In the genomic region with DNA sequence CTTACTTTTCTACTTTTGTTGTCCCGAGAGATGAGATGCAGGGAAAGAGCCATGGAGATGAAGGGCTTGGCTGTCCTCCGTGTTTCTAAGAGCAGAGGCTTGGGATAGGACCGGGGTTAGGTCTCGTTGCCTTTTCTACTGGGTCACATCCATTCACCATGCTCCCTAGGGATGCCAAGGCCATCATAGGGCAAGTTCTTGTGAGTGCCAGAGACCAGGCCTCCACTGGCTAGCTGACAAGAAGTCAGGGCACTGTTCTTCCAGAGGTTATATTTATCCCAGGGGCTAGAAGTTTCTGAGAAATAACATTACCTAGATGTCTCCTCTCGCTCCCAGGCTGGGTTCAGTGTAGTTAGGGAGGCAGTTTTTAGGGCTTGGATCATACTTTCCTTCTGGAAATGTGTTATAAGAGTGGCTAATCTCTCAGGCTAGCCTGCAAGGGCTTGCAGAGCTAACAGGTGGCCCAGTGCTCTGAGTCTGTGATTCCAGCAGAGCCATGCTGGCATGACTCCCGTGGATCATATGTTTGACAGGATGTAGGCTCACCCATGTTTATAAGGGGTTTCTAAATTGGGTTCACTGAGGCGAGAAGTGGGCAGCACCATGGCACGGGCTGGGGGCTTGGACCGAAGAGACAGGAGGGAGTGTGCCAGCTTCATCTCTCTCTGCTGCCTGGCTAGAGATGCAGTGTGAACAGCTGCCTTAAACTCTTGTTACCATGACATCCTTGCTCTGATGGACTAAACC, we compare ENCODE assay signal across 9 mouse cellular contexts.
DNase-seq lines count a peak whose midpoint lies in the region; ATAC-seq and TF ChIP-seq lines count a peak whose summit lies in the region.
"Had no signal": no experiment of that assay in that cellular context is flagged by ENCODE, and none has a peak within 500 bp of the region (broad histone marks: within the 10 kb centered on the region; RNA-seq: fewer than 3 reads in every experiment).

No protein-coding gene starts in this region.

- no peak for TF ChIP-seq CTCF in hindbrain, postnatal 0 days (IDR thresholded peaks at IDR 0.05; ENCODE audit: low read depth)
- TF ChIP-seq CTCF in heart, postnatal 0 days (IDR thresholded peaks at IDR 0.05; ENCODE audit: low read depth) = no peak

- H3K4me1 ChIP-seq in hindbrain, postnatal 0 days (ENCODE audit: insufficient read depth, low read length) = no peaks in the 10 kb centered on the region
- peaks cover 15% of the 10 kb centered on the region for H3K4me1 ChIP-seq in hindbrain, embryonic 10.5 days (replicated peaks)
- peaks cover 25% of the 10 kb centered on the region for H3K4me1 ChIP-seq in heart, postnatal 0 days (ENCODE audit: control insufficient read depth, insufficient read depth)

- no peak overlapping the region for H3K9ac ChIP-seq in hindbrain, postnatal 0 days (replicated peaks; ENCODE audit: low read length)
- H3K9ac ChIP-seq in heart, postnatal 0 days (replicated peaks; ENCODE audit: low read depth, low read length) = no peak overlapping the region

- H3K9me3 ChIP-seq in hindbrain, postnatal 0 days (ENCODE audit: low read length) = no peaks in the 10 kb centered on the region
- H3K9me3 ChIP-seq in hindbrain, embryonic 10.5 days = no peaks in the 10 kb centered on the region
- H3K9me3 ChIP-seq in heart, postnatal 0 days (replicated peaks; ENCODE audit: control insufficient read depth, low read length) = no peaks in the 10 kb centered on the region

- no peak overlapping the region for H3K4me3 ChIP-seq in hindbrain, postnatal 0 days (ENCODE audit: low read length)
- no peak overlapping the region for H3K4me3 ChIP-seq in hindbrain, embryonic 10.5 days
- no peak overlapping the region for H3K4me3 ChIP-seq in heart, postnatal 0 days (ENCODE audit: low read depth, low read length)

- no peaks in the 10 kb centered on the region; the same call in 1 of the 2 replicates for H3K36me3 ChIP-seq in hindbrain, postnatal 0 days (ENCODE audit: insufficient read depth, low read length)
- no peaks in the 10 kb centered on the region for H3K36me3 ChIP-seq in hindbrain, embryonic 10.5 days
- no peaks in the 10 kb centered on the region for H3K36me3 ChIP-seq in heart, postnatal 0 days (replicated peaks; ENCODE audit: control insufficient read depth, insufficient read depth, low read length)

- WGBS in hindbrain, postnatal 0 days = 60% methylated on average over 9 of the region's 9 CpGs
- 87% methylated on average over 9 of the region's 9 CpGs for whole genome bisulfite sequencing in hindbrain, embryonic 10.5 days
- 52% methylated on average over 9 of the region's 9 CpGs for WGBS in heart, postnatal 0 days

- H3K27me3 ChIP-seq in hindbrain, postnatal 0 days (ENCODE audit: insufficient read depth, low read length) = no peaks in the 10 kb centered on the region
- no peaks in the 10 kb centered on the region for H3K27me3 ChIP-seq in hindbrain, embryonic 10.5 days (ENCODE audit: insufficient read depth, poor library complexity, severe bottlenecking)
- H3K27me3 ChIP-seq in heart, postnatal 0 days (ENCODE audit: control insufficient read depth, insufficient read depth, low read length) = no peaks in the 10 kb centered on the region

- peak; percentile 81 for DNase-seq in hindbrain, postnatal 0 days (ENCODE audit: low spot score)
- DNase-seq in hindbrain, embryonic 10.5 days (ENCODE audit: low spot score) = no peak
- DNase-seq in heart, postnatal 0 days (ENCODE audit: low spot score) = peak; percentile 46
- DNase-seq in right cerebral cortex, postnatal 25 days = peak; percentile 66
- no peak for DNase-seq in c-Kit-positive CD71-positive TER-119-positive erythroid progenitor cells, embryonic 14.5 days (ENCODE audit: low spot score)
- no peak for DNase-seq in urinary bladder, postnatal 25 days (ENCODE audit: low spot score)
- DNase-seq in yolk sac, embryonic 10.5 days (ENCODE audit: low spot score) = no peak
- DNase-seq: kidney, adult 18-20 months had no signal

- no peak overlapping the region for H3K27ac ChIP-seq in hindbrain, postnatal 0 days
- H3K27ac ChIP-seq in hindbrain, embryonic 10.5 days = no peak overlapping the region
- H3K27ac ChIP-seq in heart, postnatal 0 days (ENCODE audit: low read depth) = peak overlapping the region; percentile 77

- H3K4me2 ChIP-seq in hindbrain, postnatal 0 days (ENCODE audit: low read depth, low read length) = no peak overlapping the region
- no peak overlapping the region for H3K4me2 ChIP-seq in heart, postnatal 0 days (ENCODE audit: low read depth, low read length)

- ATAC-seq in hindbrain, postnatal 0 days = peak; percentile 64
- ATAC-seq in frontal cortex, adult (ENCODE audit: low TSS enrichment) = peak; percentile 31
- peak; percentile 47 for ATAC-seq in heart, postnatal 0 days (ENCODE audit: insufficient read depth, low read depth)

- no peak for TF ChIP-seq EP300 in heart, postnatal 0 days (IDR thresholded peaks at IDR 0.05; ENCODE audit: low read depth)

Comparison
In these comparisons a context has a peak if more than half of its experiments do, and no peak if none do; other contexts are left out.
1. DNase-seq: peak in hindbrain, postnatal 0 days (single experiment), heart, postnatal 0 days (single experiment) and right cerebral cortex, postnatal 25 days (single experiment); none in hindbrain, embryonic 10.5 days (single experiment), c-Kit-positive CD71-positive TER-119-positive erythroid progenitor cells, embryonic 14.5 days (single experiment), urinary bladder, postnatal 25 days (single experiment) and yolk sac, embryonic 10.5 days (single experiment).
2. Peak in every context shown above with its lines, with median percentiles within 50 percentile points of each other: ATAC-seq.